Mouse (Mus musculus) lung, postnatal 0 days (tissue): Measurements from ENCODE around the gene Fam160a1.

ENCODE experiments used
- CTCF ChIP-seq: IDR thresholded peaks from 2 replicates; pipeline ENCODE4 v1.5.1; 2016; ENCODE audit warnings: antibody characterized with exemption, mild to moderate bottlenecking
- EP300 ChIP-seq: IDR thresholded peaks from 2 replicates; pipeline ENCODE4 v1.6.1; 2016; ENCODE audit warnings: antibody characterized with exemption, mild to moderate bottlenecking, control low read depth

DNA sequence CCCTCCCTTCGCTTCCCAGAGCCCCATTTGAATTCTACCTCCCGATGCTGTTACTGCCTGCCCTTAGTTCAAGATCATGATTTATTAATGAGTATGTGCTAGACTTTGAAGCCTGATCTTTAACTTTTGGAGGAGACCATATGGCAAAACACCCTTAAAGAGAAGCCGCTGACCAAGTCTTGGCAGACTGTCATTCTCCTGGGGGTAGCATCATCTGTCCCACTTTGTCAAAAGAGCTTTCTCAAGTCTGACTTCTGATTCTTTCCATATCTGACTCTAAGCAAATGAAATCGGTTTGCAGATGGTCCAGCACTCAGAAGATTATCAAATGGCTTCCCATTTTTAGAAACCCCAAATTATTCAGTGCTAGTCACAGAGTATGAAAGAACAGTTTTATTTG is 27.3 kb downstream of the Fam160a1 start:
- no peak for TF ChIP-seq CTCF
- no peak for TF ChIP-seq EP300
